Mouse (Mus musculus): Measurements from ENCODE around the gene Ptpn7.

- peak; percentile 17; the same call in 1 of the 2 replicates for TF ChIP-seq CTCF (IDR thresholded peaks at IDR 0.05; ENCODE audit: low read depth)
- TF ChIP-seq EP300 (IDR thresholded peaks at IDR 0.05; ENCODE audit: low read depth), result no peak
Measured at GRCm38 (mm10) chr1:135167435-135167834, 34.9 kb downstream of the Ptpn7 start, which contains the start of gene Gpr37l1.
